Mouse (Mus musculus): ENCODE results near the gene Pctp.

DNA sequence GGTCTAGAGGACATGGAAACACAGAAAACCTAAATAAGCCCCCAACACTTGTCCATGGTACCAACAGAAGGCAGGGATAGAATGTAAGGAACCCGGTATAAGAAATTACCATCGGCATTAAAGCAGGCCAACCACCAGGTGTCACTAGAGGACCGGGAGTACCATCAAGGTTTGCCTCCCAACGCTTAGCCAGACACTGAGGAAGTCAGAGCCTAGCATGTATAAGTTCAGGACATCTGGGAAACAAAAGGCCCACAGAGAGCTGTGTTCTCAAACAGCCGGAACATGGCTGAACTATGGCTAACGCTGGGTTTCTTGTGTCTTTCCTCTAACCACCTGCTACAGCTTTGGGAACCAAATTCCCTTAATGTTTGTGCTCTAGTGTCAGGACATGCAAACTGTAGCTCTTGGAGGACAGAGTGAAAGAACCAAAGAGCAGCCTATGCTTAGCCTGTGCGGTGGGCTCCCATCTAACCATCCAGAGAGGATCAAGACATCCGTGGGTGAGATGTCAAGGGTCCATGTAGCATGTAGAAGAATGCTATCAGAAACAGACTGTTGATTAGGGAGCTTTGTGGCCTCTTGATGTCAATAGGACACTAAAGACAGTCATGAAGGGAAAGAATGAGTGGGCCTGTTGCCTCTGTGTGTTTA, 13.6 kb downstream of the Pctp start:
- TF ChIP-seq TAL1 (IDR thresholded peaks at IDR 0.05; ENCODE audit: low read length): no peak
- TF ChIP-seq GATA1 (IDR thresholded peaks at IDR 0.05; ENCODE audit: low read depth, low read length): no peak
- TF ChIP-seq CTCF (IDR thresholded peaks at IDR 0.05 in 2 of 3, conservative IDR thresholded peaks at IDR 0.05 in 1 of 3; ENCODE audit: control insufficient read depth in 1 of 3, insufficient read depth in 1 of 3, low read depth in 2 of 3, low read length in 3 of 3, poor library complexity in 1 of 3, severe bottlenecking in 1 of 3): peak; percentile 60 to 75 (median 66)
- TF ChIP-seq ZMIZ1 (IDR thresholded peaks at IDR 0.05; ENCODE audit: low read depth, low read length): no peak
- no peak for TF ChIP-seq POLR2A (IDR thresholded peaks at IDR 0.05; ENCODE audit: control insufficient read depth in 1 of 2, insufficient read depth in 1 of 2, low read depth in 1 of 2, low read length in 2 of 2, poor library complexity in 1 of 2)
- no peak for TF ChIP-seq NELFE (IDR thresholded peaks at IDR 0.05; ENCODE audit: low read depth, low read length)
- TF ChIP-seq ETS1 (IDR thresholded peaks at IDR 0.05; ENCODE audit: low read depth, low read length): no peak
- peak; percentile 76 for TF ChIP-seq SMC3 (IDR thresholded peaks at IDR 0.05; ENCODE audit: low read depth, low read length)
- TF ChIP-seq ZKSCAN1 (IDR thresholded peaks at IDR 0.05; ENCODE audit: low read depth, low read length): no peak
- TF ChIP-seq MEF2A (IDR thresholded peaks at IDR 0.05; ENCODE audit: extremely low read depth, insufficient replicate concordance, low read depth, low read length, poor library complexity, severe bottlenecking): no peak
- no peak for TF ChIP-seq EP300 (IDR thresholded peaks at IDR 0.05; ENCODE audit: low read depth in 1 of 2, low read length in 2 of 2)
- TF ChIP-seq RAD21 (IDR thresholded peaks at IDR 0.05; ENCODE audit: low read depth, low read length): peak; percentile 77
- TF ChIP-seq E2F4 (IDR thresholded peaks at IDR 0.05; ENCODE audit: borderline replicate concordance, low read depth, low read length): no peak
